ENCODE assay signal across 7 mouse cellular contexts in the genomic region with DNA sequence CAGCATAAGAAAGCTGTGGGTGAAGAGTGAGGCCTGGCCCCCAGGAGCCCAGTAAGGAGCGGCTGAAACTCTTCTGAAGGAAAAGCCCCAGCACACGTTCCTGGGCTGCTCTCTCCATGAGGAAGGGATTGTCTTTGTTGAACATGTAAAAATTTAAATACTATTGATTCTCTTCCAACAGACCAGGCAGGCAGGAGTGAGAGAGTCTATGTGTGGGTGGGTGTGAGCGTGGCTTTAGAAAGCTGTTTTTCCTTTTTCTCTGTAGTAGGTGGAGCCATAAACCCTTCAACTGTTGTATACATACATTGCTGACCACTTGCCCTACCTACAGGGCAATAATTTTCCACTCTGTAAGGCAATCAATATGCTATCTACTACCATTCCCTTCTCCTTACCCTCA.
DNase-seq lines count a peak whose midpoint lies in the region; ATAC-seq and TF ChIP-seq lines count a peak whose summit lies in the region.

No protein-coding gene starts in this region.

- no peak overlapping the region for H3K4me2 ChIP-seq in embryonic facial prominence, embryonic 12.5 days (replicated peaks)

- no peak for TF ChIP-seq POLR2A in olfactory bulb, adult 2 months (IDR thresholded peaks at IDR 0.05; ENCODE audit: insufficient read depth, low read depth, low read length)

- WGBS in embryonic facial prominence, embryonic 12.5 days = 53% methylated on average over 3 of the region's 3 CpGs
- 42% methylated on average over 3 of the region's 3 CpGs for WGBS in olfactory bulb, adult 2 months

- no peak overlapping the region for H3K4me3 ChIP-seq in embryonic facial prominence, embryonic 12.5 days
- no peak overlapping the region for H3K4me3 ChIP-seq in olfactory bulb, adult 2 months (ENCODE audit: insufficient read depth, low read depth, low read length)

- H3K27me3 ChIP-seq in embryonic facial prominence, embryonic 12.5 days = no peaks in the 10 kb centered on the region

- H3K9me3 ChIP-seq in embryonic facial prominence, embryonic 12.5 days = no peaks in the 10 kb centered on the region

- TF ChIP-seq CTCF in olfactory bulb, adult 2 months (IDR thresholded peaks at IDR 0.05; ENCODE audit: insufficient read depth, low read depth, low read length) = no peak

- DNase-seq in left cerebral cortex, adult 11 months (ENCODE audit: low spot score) = peak; percentile 30
- DNase-seq in left cerebral cortex, postnatal 10 days (ENCODE audit: extremely low spot score in 1 of 2, low spot score in 2 of 2) = no peak
- DNase-seq in induced T-regulatory cell, adult 2 months (ENCODE audit: low read depth) = peak; percentile 20
- DNase-seq in adrenal gland, postnatal 14 days = no peak
- no peak for DNase-seq in lung, postnatal 36 days

- ATAC-seq in embryonic facial prominence, embryonic 12.5 days (ENCODE audit: insufficient number of reproducible peaks, insufficient read depth, low FRiP score, low TSS enrichment) = no peak

- H3K4me1 ChIP-seq in embryonic facial prominence, embryonic 12.5 days = peaks cover 3% of the 10 kb centered on the region; the same call in 1 of the 2 replicates
- peaks cover 2% of the 10 kb centered on the region; the same call in 1 of the 2 replicates for H3K4me1 ChIP-seq in olfactory bulb, adult 2 months (ENCODE audit: control insufficient read depth, insufficient read depth, low read length)

- intact Hi-C loops in left cerebral cortex, postnatal 10 days (cut with DNase I) = no loop called here

- H3K36me3 ChIP-seq in embryonic facial prominence, embryonic 12.5 days = no peaks in the 10 kb centered on the region

- peak overlapping the region; percentile 98; the same call in 1 of the 2 replicates for H3K27ac ChIP-seq in embryonic facial prominence, embryonic 12.5 days
- H3K27ac ChIP-seq in olfactory bulb, adult 2 months (ENCODE audit: insufficient read depth, low read depth, low read length) = peak overlapping the region; percentile 94

- no peak overlapping the region for H3K9ac ChIP-seq in embryonic facial prominence, embryonic 12.5 days

Comparison
In these comparisons a context has a peak if more than half of its experiments do, and no peak if none do; other contexts are left out.
1. DNase-seq: peak in left cerebral cortex, adult 11 months (single experiment) and induced T-regulatory cell, adult 2 months (single experiment); none in left cerebral cortex, postnatal 10 days (0 of 2), adrenal gland, postnatal 14 days (single experiment) and lung, postnatal 36 days (single experiment).